Mouse (Mus musculus) gastrocnemius, postnatal 10 days (tissue): Measurements from ENCODE around the gene Mageh1. TPM values are rescaled to one million over a fixed set of nuclear protein-coding genes. Genes with fewer than 3 reads are reported as not detected.
"Not testable (repeated sequence)": the region's sequence is repeated elsewhere in the genome, so short reads cannot be mapped to it uniquely, and the experiment has no call there.

Source experiments
- DNase-seq: peaks from one replicate; pipeline ENCODE4 v3.0.0; 2021; ENCODE audit warnings: mixed read lengths
- long read RNA-seq, 2 experiments: library from polyadenylated mRNA; stranded (forward); transcript quantifications; one replicate each; pipeline ENCODE4 v2.0.0; 2021
- total RNA-seq, 2 experiments: library from RNA; stranded (reverse); gene quantifications; 2 replicates each; pipeline ENCODE4 v1.2.3; 2021

Mageh1 gene
- total RNA-seq: 10 to 100 TPM; 12.4 to 14.3 TPM
- long read RNA-seq, experiment 1, transcript Mageh1-201 (1 exons, 1,410 nt): major isoform, 15 of 15 reads
- long read RNA-seq, experiment 1, partial matches to known transcripts: 0 of 15 reads
- long read RNA-seq, experiment 1, other reads (novel, unspliced or antisense): 0 of 15 reads
- long read RNA-seq, experiment 2, transcript Mageh1-201 (1 exons, 1,410 nt): major isoform, 8 of 8 reads
- long read RNA-seq, experiment 2, partial matches to known transcripts: 0 of 8 reads
- long read RNA-seq, experiment 2, other reads (novel, unspliced or antisense): 0 of 8 reads

- DNase-seq: peak; percentile 69
Observed at GRCm38 (mm10) chrX:153037087-153037971, at the start of gene Mageh1. TSS of gene Mageh1 (minus strand) at chrX:153037575.

GRCm38 (mm10) chrX:153037972-153038744 lies 783 bp upstream of the Mageh1 start:
- not testable (repeated sequence) for DNase-seq

DNA sequence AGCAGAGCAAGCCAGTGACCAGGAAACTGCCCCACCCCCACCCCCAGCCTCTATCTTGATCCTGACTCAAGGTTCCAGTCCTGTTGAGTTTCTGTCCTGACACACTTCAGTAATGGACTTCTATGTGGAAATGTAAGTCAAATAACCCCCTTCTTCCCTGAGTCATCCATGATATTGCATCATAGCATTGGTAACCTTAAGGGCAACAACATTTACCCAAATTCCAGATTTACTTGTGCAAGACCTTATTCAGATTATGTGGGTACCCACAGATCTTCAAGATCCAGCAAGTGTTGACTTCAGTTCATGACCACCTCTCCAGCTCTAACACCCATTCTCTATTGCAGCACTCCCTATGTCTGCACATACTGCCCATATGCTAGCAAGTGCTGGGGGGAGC lies 5.8 kb downstream of the Mageh1 start:
- DNase-seq: not testable (repeated sequence)

DNA sequence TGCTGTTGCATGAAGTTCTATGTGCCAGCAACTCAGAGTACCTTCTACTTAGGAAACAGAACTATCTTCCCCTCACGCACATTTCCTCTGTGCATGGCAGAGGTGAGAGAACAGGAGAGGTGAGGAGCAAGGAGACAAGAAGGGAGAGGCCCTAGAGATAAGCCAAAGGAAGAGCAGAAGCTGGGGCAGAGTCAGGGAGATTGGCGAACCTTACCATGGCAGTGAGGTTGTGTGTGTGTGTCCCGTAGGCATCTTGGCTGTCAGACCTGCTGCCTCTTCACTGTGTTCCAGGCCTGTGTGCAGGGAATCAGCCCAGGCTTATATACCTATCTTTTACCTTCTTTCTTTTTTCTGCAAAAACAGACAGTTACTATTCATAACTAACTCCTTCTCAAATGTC lies 11.7 kb downstream of the Mageh1 start:
- DNase-seq: not testable (repeated sequence)

DNA sequence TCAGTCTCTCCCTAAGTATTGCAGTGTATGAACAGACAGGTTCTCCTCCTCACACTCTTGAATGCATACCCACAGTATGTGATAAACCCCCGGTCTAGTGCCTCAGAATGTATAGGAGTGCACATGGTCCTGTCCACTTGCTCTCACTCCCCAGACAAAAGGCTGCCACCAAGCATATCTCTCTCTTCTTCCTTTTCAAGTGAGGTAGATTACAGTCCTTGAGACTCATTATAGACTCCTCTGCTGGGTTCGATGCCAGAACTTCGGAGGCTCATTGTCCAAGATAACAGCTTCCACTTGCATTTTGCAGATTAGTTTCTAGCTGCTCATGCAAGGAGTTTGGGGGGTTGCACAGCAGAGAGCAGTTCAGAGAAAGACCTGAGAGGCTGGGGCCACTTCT lies 12.1 kb downstream of the Mageh1 start:
- not testable (repeated sequence) for DNase-seq

DNA sequence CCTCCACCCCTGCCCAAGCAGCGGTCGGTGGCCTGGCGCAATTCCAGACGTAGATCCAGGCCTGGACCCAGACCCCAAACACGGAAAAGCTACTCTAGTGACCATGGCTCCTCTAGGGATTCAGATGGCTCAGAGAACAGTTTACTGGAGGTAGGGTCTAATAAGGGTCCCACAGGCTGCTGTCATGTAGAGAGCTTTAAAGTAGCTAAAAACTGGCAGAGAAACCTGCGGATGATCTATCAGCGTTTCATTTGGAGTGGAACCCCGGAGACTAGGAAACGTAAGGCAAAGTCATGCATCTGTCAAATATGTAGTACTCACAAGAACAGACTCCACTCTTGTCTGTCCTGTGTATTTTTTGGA lies 29.7 kb downstream of the Mageh1 start:
- no peak for DNase-seq

DNA sequence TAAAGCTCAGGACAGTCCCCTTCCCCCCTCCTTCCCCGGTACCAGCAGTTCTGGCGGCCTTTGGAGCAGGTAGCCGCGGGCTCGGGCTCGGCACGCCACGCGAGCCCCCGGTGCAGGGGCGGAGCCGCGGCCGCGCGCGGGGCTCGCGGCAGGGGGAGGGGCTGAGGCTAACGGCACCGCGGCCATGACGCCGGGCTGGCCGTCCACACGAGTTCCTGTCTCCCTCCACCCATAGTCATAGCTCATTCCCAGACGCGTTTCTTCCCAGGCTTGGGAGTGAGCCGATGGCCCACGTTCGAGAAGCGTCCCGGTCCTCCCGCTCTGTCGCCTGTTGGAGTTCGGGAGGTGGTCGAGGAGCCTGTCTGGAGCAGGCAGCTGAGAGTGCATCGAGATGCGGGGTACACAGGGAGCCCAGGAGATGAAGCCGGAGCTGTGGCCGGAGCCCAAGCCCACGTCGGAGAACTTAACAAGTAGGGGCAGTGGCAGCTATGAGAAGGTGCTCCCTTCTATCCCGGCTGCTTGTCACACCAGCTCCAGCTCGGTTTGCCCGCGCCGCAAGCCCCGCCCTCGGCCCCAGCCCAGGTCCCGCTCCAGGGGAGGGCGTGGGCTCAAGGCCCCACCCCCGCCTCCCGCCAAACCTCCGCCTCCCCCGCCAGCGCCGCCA lies 30.2 kb downstream of the Mageh1 start:
- peak; percentile 42 for DNase-seq

GRCm38 (mm10) chrX:153006387-153006841 lies 31.0 kb downstream of the Mageh1 start, which contains the start of gene Usp51:
TSS of gene Usp51 (plus strand) at chrX:153006469.
- peak; percentile 7 for DNase-seq

DNA sequence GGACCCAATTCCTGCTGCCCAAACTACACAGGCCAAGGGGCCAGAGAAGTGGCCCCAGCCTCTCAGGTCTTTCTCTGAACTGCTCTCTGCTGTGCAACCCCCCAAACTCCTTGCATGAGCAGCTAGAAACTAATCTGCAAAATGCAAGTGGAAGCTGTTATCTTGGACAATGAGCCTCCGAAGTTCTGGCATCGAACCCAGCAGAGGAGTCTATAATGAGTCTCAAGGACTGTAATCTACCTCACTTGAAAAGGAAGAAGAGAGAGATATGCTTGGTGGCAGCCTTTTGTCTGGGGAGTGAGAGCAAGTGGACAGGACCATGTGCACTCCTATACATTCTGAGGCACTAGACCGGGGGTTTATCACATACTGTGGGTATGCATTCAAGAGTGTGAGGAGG lies 41.3 kb downstream of the Mageh1 start:
- DNase-seq: not testable (repeated sequence)

GRCm38 (mm10) chrX:152989852-152990251 lies 47.5 kb downstream of the Mageh1 start:
- not testable (repeated sequence) for DNase-seq

Other genes with a start within 250 kb of the Mageh1 start
- gene Usp51, start 31.1 kb downstream of the Mageh1 start, total RNA-seq: under 1 TPM; 0.14 to 0.29 TPM
- gene Foxr2, start 81.2 kb upstream of the Mageh1 start, total RNA-seq: not detected
- gene Rragb, start 102.4 kb upstream of the Mageh1 start, total RNA-seq: 1 to 10 TPM; 1.7 to 2.2 TPM
- gene Klf8, start 199.9 kb upstream of the Mageh1 start, total RNA-seq: 1 to 10 TPM in 1 of 2 experiments, under 1 TPM in 1; 0.54 to 1.2 TPM